Mouse (Mus musculus) left cerebral cortex, postnatal 36 days (tissue): ENCODE measurements around the gene Taar1. TPM values are rescaled to one million over a fixed set of nuclear protein-coding genes. Genes with fewer than 3 reads are reported as not detected.

Source experiments
- DNase-seq, 2 experiments: peaks; one replicate each; pipeline ENCODE4 v3.0.0; 2021 to 2022; ENCODE audit warnings: low spot score in 2 of 2, mixed read lengths in 1 of 2
- intact Hi-C: fragments of 180-260 bp; cut with DNase I; formaldehyde crosslinking; loops from one replicate; pipeline ENCODE4 v1.15.1; 2025
- total RNA-seq, 2 experiments: library from RNA; stranded (reverse); gene quantifications; 2 replicates each; pipeline ENCODE4 v1.2.3; 2021

Gene Taar1
- not detected for total RNA-seq

GRCm38 (mm10) chr10:23920056-23920455, at the start of gene Taar1:
Gene Taar1 (plus strand): TSS chr10:23920356.
- intact Hi-C loops, result no loop called here
- no peak for DNase-seq

DNA sequence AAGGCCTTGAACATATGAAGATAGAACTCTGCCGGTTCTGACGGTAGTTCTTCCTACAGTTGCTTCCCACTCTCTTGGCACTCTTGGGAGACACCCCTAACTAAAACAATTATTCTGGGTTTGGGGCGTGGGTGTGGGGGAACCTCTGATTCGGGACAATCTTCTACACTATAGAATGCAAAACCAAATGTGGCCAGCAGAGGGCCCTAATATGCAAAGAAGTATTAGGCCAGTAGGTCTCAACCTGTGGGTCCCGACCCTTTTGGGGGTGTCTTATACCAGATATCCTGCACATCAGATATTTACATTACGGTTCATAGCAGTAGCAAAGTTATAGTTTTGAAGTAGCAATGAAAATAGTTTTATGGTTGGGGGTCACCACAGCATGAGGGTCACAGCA, 39.5 kb upstream of the Taar1 start:
- no peak for DNase-seq
- intact Hi-C loops, result no loop called here

DNA sequence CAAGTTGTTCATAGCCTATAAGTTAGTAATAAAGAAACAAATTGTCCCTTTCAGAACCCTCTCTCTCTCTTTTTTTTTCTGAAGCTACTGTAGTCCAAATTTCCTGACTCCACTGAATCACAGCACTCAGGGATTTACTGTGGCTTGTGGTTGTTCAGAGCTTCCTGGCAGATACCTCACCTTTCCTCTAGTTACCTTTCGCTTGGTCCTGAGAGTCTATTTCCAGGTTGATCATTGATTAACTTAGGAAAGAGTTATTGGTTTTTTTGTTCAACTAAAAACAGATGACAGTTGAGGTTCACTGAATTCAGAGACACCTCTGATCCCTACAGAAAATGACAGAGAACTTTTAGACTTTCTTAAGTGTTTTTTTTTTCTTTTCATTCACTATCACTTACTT, 35.2 kb upstream of the Taar1 start:
- intact Hi-C loops, result no loop called here
- DNase-seq, result no peak

DNA sequence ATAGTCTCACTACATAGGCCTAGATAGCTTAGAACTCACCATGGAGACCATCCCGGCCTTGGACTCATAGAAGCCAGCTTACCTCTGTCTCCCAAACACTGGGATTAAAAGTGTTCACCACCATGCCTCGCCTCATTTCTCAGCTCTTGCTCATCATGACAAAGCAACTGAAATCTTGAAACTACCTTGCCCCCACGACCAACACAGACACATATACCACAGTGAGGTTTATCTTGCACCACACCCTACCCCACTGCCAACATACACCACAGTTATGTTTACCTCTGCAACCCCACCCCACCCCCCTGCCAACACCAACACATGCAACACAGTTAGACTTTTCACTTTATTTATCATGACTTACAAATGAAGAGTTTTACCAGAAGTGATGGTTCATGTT, 34.1 kb upstream of the Taar1 start:
- intact Hi-C loops, result no loop called here
- no peak for DNase-seq

- DNase-seq, result no peak
- intact Hi-C loops, result no loop called here
Measured at GRCm38 (mm10) chr10:23892987-23893386, 27.2 kb upstream of the Taar1 start.

DNA sequence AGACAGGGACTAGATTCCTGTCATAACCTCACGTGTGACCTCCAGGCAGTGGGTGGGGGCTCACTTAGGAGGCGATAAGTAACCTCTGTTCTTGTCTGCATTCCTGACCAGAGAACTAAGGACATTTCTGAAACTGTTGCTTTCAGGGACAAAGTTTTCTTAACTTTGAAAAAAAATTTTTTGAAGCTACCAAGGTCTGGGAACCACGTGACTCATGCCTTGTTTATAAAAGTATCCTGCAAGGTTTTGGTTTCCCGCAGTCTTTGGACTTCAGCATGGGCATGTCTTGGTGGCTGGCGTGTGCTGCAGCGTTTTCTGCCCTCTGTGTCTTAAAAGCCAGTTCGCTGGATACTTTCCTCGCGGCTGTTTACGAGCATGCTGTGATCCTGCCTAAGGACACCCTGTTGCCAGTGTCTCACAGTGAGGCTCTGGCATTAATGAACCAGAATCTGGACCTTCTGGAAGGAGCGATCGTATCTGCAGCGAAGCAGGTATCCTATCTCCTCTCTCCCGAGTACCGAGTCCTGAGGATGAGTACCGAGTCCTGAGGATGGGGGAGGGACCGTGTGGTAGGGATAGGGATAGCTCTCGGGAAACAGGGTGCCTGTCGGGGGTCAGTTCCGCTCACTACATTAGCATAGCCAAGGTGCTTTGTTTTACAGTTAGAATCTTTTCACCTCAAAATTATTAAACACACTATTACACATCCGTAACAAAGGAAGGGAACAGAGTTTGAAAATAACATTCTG, 25.4 kb upstream of the Taar1 start, which contains the start of gene Vnn1:
Gene Vnn1 (plus strand): TSS at position 88 of the 749 bp plus-strand sequence.
- intact Hi-C loops, result no loop called here
- no peak for DNase-seq

GRCm38 (mm10) chr10:23895376-23895775, 24.8 kb upstream of the Taar1 start:
- intact Hi-C loops, result no loop called here
- DNase-seq, result no peak

DNA sequence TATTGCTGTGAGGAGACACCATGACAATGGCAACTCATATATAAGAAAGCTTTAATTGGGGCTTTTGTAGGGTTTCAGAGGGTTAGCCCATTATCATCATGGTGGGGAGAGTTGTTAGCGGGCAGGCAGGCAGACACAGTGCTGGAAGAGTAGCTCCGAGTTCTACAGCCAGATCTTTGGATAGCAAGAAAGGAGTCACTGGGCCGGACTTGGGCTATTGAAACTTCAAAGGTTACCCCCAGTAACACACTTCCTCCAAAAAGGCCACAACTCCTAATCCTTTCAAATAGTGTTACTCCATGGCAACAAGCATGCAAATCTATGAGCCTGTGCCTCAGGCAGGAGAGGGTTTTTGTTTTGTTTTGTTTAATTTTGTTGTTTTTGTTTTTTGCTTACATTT, 19.0 kb upstream of the Taar1 start:
- intact Hi-C loops, result no loop called here
- DNase-seq, result no peak

DNA sequence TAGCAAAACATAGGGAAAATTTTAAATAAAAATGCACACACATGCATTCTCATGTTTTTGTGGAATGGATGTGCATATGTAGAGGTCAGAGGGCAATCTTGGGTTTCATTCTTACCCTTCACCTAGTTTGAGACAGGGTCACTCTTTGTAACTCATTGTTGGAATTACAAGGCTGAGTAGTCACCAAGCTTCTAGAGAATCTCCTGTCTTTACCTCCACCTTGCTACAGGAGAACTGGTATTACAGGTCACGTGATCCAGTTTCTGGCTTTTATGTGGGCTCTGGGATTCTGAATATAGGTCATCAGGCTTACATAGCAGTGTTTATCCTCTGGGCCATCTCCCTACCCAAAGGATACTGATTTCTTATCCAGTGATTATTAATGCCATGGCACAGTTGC, 14.5 kb upstream of the Taar1 start:
- intact Hi-C loops, result no loop called here
- DNase-seq, result no peak

DNA sequence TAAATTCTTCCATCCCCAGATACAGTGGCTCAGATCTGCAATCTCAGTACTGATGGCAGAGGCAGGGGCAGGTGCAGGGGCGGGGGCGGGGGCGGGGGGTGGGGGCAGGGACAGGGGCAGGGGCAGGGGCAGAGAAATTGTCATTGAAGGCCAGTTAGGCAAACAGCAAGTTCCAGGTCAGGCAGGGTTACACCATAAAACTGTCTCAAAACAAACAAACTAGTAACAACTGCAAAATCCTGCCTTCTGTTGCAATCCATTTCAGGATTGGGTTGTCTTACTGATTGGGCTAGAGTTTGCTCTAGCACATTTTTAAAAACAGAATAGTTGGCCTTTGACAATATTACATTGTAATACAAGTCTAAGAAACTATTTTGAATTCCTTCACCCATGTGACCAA, 2.3 kb downstream of the Taar1 start:
- no peak for DNase-seq
- intact Hi-C loops, result no loop called here

DNA sequence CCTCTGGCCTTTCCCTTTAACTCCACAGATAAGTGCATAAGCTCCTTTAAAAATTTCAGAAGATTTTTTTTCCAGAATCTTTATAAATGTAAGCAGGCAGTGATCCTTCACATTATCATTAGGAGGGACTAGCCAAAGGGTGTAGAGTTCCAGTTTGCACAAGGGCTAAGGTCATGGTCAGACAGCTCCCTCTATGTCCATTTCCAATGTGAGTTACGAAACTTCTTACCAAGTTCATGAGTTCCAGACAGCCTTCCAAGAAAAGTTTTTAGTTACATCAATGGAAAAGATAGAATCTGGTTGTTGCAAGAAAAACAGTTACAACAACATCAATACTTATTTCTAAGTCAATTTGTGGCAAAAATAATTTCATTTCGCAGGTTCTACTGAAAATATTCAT, 3.8 kb downstream of the Taar1 start:
- DNase-seq, result no peak
- intact Hi-C loops, result no loop called here

DNA sequence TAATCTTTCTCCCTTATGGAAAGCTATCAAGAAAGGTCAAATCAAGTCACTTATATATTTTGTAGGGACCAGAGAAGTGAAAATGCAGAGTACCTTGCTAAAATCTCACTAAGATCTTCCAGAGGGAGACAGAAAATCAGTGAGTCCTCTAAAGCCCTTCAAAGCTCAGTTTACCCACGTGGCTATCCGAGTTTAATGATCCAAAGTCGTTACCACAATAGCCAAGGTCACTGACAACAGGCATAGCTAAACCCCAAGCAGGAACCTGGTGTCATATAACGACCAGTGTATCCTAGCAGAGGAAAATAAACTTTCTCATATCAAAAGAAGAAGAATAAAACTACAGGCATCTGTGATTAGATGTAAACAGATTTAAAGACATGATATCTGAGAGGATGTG, 17.5 kb downstream of the Taar1 start:
- intact Hi-C loops, result no loop called here

DNA sequence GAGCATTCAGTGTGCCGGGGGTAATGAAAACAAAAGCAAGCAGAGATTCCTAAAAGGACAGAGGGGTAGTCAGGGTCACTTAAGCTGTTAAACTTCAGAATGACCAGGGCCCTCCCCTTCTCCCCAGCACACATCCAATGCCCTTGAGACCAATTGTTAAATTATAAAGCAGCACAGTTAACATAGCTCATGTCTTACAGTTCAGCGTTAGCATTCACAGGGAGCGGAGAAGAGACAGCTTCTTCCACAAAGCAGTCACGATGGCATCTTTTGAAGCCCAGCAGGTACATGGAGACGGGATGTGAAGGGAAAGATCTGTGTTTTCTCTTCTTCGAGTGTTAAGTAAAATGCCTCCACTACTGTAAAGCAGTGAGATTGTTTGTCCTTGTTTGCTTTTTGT, 18.2 kb downstream of the Taar1 start, which contains the start of gene Taar2:
Gene Taar2 (plus strand): TSS at position 261 of the 400 bp plus-strand sequence.
- DNase-seq, result no peak
- intact Hi-C loops, result no loop called here

More for the DNA sequence above, 17.5 kb downstream of the Taar1 start:
- DNase-seq, result no peak

DNA sequence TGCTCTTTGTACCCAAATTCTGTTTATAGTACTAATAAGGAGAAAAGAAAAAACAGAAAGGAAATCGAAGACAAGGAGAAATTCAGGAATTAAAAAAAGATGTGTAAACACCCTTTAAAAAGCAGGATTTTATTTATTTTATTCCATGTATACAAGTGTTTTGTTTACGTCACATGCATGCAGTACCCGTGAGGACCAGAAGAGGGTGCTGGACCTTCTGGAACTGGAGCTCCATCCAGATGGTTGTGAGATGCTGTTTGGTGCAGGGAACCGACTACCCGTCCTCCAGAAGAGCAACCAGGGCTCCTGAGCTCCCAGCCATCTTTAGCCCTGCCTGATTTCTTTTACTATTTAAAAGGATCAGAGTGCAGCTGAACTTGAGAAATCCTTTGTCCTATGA, 22.3 kb downstream of the Taar1 start:
- DNase-seq, result no peak
- intact Hi-C loops, result no loop called here

- DNase-seq, result no peak
- intact Hi-C loops, result no loop called here
Measured at GRCm38 (mm10) chr10:23948026-23948425, 27.9 kb downstream of the Taar1 start.

DNA sequence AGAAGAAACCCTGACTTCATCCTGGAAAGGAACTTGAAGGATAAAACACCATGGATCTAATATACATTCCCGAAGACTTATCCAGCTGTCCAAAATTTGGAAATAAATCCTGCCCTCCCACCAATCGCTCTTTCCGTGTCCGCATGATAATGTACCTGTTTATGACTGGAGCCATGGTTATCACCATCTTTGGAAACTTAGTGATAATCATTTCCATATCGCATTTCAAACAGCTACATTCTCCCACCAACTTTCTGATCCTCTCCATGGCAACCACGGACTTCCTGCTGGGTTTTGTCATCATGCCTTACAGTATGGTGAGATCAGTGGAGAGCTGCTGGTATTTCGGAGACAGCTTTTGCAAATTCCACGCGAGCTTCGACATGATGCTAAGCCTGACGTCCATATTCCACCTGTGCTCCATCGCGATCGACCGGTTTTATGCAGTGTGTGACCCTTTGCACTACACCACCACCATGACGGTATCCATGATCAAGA, 29.4 kb downstream of the Taar1 start, which contains the start of gene Taar3:
Gene Taar3 (plus strand): TSS at position 51 of the 498 bp plus-strand sequence.
- intact Hi-C loops, result no loop called here
- DNase-seq, result no peak

DNA sequence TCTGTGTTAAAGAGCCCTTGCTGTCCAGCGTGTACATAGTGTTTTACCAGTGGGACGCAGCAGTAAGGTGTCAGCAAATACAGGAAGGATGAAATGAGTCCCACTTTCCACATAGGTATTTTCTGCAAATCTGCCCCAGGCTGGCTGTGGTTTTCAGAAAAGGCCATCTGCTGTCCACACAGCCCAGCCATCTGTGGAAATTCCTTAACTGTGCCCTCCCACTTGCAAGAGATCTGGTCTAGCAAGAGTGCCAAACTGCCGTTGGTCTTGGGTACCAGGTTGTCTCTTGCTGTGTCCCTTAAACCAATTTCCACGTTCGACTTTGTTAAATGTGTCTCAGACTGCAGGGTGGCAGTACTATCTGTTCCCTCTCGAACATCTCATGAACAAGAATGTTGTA, 31.6 kb downstream of the Taar1 start:
- intact Hi-C loops, result no loop called here

GRCm38 (mm10) chr10:23959071-23959470, 38.9 kb downstream of the Taar1 start:
- intact Hi-C loops, result no loop called here
- no peak for DNase-seq

More for the DNA sequence above, 31.6 kb downstream of the Taar1 start:
- DNase-seq, result no peak

DNA sequence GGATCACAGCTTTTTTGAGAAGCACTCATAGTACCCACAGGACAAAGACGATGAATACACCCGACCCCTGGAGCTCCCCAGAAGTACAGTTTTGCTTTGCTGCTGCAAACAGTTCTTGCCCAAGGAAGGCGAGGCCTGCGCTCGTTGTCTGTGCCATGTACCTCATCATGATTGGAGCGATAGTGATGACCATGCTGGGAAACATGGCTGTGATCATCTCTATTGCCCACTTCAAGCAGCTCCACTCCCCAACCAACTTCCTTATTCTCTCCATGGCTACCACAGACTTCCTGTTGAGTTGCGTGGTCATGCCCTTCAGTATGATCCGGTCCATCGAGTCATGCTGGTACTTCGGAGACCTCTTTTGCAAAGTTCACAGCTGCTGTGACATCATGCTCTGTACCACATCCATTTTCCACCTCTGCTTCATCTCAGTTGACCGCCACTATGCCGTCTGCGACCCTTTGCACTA, 40.3 kb downstream of the Taar1 start, which contains the start of gene Taar4:
Gene Taar4 (plus strand): TSS at position 51 of the 472 bp plus-strand sequence.
- DNase-seq, result no peak
- intact Hi-C loops, result no loop called here

DNA sequence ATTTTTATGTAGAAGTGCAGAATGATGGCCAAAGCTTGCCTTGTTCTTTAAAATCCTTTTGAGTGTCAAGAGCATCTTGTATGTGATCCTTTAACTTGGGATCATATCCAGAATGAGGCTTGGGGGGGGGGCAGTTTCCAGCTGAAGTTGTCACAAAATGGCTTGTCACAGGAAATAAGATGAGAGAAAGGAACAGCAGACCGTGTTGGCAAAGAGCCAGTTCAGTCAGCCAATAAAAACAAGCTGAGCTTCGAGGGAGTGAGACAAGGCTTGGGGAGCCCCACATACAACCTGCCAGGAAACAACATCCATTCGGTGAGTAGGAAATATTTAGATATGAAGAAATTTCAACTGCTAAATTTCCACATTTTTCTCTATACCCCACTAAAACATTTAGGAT, 43.3 kb downstream of the Taar1 start:
- intact Hi-C loops, result no loop called here
- no peak for DNase-seq

DNA sequence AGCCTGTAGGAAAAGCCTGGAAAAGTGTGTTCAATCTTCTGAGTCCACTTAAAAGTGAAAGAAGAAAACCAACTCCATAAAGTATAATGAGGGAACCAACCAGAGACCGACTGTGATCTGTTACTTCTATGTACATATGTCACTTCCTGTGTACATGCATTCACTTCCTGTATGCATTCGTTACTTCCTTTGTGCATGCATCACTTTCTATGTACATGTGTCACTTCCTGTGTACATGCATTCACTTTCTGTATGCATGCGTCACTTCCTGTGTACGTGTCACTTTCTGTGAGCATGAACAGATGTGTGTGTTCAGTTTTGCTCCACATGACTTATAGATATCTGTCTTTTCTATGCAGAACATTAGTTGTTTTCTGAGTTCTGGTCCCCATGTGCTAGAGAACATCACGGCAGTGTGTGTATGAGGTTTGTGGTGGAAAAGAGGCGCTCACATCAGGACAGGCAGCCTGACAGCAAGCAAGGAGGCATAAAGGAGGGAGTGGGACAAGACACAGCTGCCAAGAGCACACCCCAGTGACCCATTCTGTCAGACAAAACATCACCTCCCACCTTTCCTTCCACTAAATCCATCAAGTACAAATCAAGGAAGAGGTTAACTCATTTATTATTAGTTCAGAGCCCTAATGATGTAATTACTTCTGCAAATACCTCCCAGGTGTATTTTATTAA, 44.9 kb downstream of the Taar1 start:
- no peak for DNase-seq
- intact Hi-C loops, result no loop called here
